Mouse (Mus musculus) embryonic fibroblast, embryonic 13.5 days (primary cell): ENCODE data around the gene Parp11.

ENCODE experiments used
- CTCF ChIP-seq: IDR thresholded peaks from 2 replicates; pipeline ENCODE4 v1.5.1; 2011; ENCODE audit warnings: mild to moderate bottlenecking, control low read depth, low read length, moderate library complexity, borderline replicate concordance; ENCODE audit not compliant: insufficient read depth
- POLR2A ChIP-seq: IDR thresholded peaks from 2 replicates; pipeline ENCODE4 v1.6.1; 2011; ENCODE audit warnings: low read depth, mild to moderate bottlenecking, control low read depth, low read length, moderate library complexity

- TF ChIP-seq POLR2A (no peak), CTCF (no peak)
Measured at GRCm38 (mm10) chr6:127533766-127534165, 87.1 kb downstream of the Parp11 start.
